Mouse (Mus musculus) hindbrain, embryonic 11.5 days (tissue): Measurements from ENCODE around the gene Surf6. TPM values are rescaled to one million over a fixed set of nuclear protein-coding genes. Genes with fewer than 3 reads are reported as not detected.

Source experiments
- ATAC-seq: fragments of 200-750 bp; cut with Nextera tagmentation; 2 replicates; pipeline ENCODE4 v1.8.0; 2017; ENCODE audit warnings: mild to moderate bottlenecking, moderate TSS enrichment, moderate library complexity; ENCODE audit not compliant: low FRiP score
- DNase-seq: peaks from one replicate; pipeline ENCODE4 v3.0.0-alpha.2; 2015; ENCODE audit warnings: low spot score
- H3K27ac ChIP-seq: fragments of 300-500 bp; sonication (generic); 2 replicates; pipeline ENCODE4 v1.5.1; 2014; ENCODE audit warnings: mild to moderate bottlenecking, low read depth, low read length
- H3K27me3 ChIP-seq: fragments of 300-500 bp; sonication (generic); 2 replicates; pipeline ENCODE4 v1.6.1; 2014; ENCODE audit warnings: mild to moderate bottlenecking, low read length, moderate library complexity, mixed read lengths; ENCODE audit not compliant: control insufficient read depth, insufficient read depth
- H3K36me3 ChIP-seq: fragments of 300-500 bp; sonication (generic); 2 replicates; pipeline ENCODE4 v1.6.1; 2014; ENCODE audit warnings: mild to moderate bottlenecking, low read length, moderate library complexity, mixed read lengths; ENCODE audit not compliant: control insufficient read depth, insufficient read depth
- H3K4me1 ChIP-seq: fragments of 300-500 bp; sonication (generic); replicated peaks from 2 replicates; pipeline ENCODE4 v1.6.1; 2014; ENCODE audit warnings: low read length, mixed read lengths; ENCODE audit not compliant: control insufficient read depth, insufficient read depth
- H3K4me2 ChIP-seq: fragments of 300-500 bp; sonication (generic); replicated peaks from 2 replicates; pipeline ENCODE4 v1.6.1; 2014; ENCODE audit warnings: mild to moderate bottlenecking, low read depth, low read length
- H3K4me3 ChIP-seq: fragments of 300-500 bp; sonication (generic); 2 replicates; pipeline ENCODE4 v1.5.1; 2014; ENCODE audit warnings: low read depth, low read length
- H3K9ac ChIP-seq: fragments of 300-500 bp; sonication (generic); 2 replicates; pipeline ENCODE4 v1.6.1; 2014; ENCODE audit warnings: low read depth, low read length
- H3K9me3 ChIP-seq: fragments of 300-500 bp; sonication (generic); 2 replicates; pipeline ENCODE4 v1.6.1; 2016; ENCODE audit warnings: low read length; ENCODE audit not compliant: control insufficient read depth
- WGBS: fragments of 180-500 bp; shearing (Covaris S2); extraction: QIAGEN DNeasy Blood & Tissue Kit; methylation state at CpG from one replicate; pipeline ENCODE4 v1.1.7; 2014; 5-methylcytosine and 5-hydroxymethylcytosine counted together
- polyA plus RNA-seq: library from polyadenylated mRNA; unstranded; fragments of >200 nt; fragmentation: Nextera tagmentation; extraction: Ambion mirVana; gene quantifications from 2 replicates; pipeline ENCODE4 v1.2.1, GENCODE M21; 2014

The Surf6 gene
- polyA plus RNA-seq, 1 experiment from 2014 or later = 18.4 TPM

DNA sequence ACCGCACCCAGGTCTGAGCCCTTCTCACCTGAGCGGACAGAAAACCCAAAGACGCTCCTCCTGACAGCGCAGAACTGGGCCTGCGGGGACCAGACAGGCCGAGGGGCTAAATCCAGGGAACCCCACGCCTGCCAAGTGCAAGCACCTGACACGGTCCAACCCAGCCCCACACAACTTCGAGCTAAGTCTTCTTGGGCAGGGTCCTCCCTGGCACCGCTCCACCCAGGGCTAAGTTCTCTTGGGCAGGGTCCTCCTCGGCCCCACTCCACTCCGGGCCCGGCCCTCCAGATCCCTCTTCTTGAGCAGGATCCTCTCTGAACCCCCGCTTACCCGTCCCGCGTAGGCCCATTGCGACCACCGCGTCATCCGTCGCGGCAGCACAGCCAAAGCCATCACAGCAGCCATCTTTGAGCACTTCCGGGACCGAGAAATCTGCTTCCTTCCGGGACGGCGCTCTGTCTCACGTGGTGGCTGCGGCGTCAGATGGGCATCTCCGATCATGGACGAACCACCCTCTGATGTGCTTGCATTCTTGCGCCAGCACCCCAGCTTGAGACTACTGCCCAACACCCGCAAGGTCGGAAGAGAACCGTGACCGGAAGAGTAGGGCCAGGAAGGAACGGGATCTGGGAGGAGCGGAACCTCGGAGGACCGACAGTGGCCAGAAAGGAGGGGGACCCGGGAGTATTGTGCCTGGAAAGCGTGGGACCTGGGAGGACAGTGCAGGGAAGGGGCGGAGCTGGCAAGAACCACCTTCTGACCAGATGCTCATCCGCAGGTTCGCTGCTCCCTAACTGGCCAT lies 13.4 kb upstream of the Surf6 start, which contains the start of the genes Surf2 and Surf1:
Gene Surf2, plus strand, starts transcription at position 441 of the 802 bp plus-strand sequence.
Gene Surf1, minus strand, starts transcription at position 604 of the 802 bp plus-strand sequence.
- DNase-seq = peak; percentile 84
- Histone ChIP-seq H3K9me3 (no peaks in the 10 kb centered on the region), H3K36me3 (peaks cover 27% of the 10 kb centered on the region), H3K4me3 (peak within 1 kb of the TSS; percentile 65), H3K4me2 (peak within 1 kb of the TSS; percentile 96), H3K9ac (peak within 1 kb of the TSS; percentile 62), H3K27ac (peak within 1 kb of the TSS; percentile 59), H3K4me1 (peaks cover 12% of the 10 kb centered on the region), H3K27me3 (no peaks in the 10 kb centered on the region)
- ATAC-seq = peak; percentile 76
- 3% methylated on average over 47 of the region's 47 CpGs for WGBS

DNA sequence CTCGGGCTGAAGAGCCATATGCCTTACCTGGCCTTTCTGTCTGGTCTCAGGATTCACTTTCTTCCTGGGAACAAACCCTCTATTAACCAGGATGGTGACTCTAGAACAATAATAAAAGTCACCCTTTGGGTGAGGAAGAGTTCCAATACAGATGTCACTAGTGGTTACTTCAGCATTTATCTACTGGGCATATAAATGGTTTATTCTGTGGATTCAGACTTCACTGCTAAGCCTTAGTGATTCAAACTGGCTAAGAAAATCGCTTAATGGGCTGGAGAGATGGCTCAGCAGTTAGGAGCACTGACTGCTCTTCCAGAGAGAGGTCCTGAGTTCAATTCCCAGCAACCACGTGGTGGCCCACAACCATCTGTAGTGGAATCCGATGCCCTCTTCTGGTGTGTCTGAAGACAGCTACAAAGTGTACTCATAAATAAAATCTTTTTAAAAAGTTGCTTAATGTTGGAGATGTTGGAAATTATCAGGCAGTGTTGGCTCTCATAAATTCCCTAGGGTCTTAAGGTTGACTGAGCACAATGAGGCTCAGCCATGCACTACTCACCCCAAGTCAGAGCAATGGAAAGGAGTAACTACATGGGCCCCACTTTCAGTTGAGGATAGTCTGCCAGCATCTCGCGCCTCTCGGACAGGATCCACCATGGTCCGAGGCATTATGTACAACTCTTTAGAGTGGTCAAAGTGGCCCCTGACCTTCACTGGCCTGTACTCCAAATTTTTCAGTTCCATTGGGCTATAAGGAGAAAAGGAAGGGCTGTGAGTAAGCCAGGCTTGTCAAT lies 11.7 kb upstream of the Surf6 start:
- no peaks in the 10 kb centered on the region for H3K9me3 ChIP-seq
- WGBS = 67% methylated on average over 8 of the region's 8 CpGs
- no peak overlapping the region for H3K9ac ChIP-seq
- H3K27me3 ChIP-seq = no peaks in the 10 kb centered on the region
- H3K4me1 ChIP-seq = peaks cover 12% of the 10 kb centered on the region
- no peak overlapping the region for H3K4me3 ChIP-seq
- no peak overlapping the region for H3K27ac ChIP-seq
- H3K36me3 ChIP-seq = peaks cover 16% of the 10 kb centered on the region
- ATAC-seq (no peak), DNase-seq (no peak)
- no peak overlapping the region for H3K4me2 ChIP-seq

DNA sequence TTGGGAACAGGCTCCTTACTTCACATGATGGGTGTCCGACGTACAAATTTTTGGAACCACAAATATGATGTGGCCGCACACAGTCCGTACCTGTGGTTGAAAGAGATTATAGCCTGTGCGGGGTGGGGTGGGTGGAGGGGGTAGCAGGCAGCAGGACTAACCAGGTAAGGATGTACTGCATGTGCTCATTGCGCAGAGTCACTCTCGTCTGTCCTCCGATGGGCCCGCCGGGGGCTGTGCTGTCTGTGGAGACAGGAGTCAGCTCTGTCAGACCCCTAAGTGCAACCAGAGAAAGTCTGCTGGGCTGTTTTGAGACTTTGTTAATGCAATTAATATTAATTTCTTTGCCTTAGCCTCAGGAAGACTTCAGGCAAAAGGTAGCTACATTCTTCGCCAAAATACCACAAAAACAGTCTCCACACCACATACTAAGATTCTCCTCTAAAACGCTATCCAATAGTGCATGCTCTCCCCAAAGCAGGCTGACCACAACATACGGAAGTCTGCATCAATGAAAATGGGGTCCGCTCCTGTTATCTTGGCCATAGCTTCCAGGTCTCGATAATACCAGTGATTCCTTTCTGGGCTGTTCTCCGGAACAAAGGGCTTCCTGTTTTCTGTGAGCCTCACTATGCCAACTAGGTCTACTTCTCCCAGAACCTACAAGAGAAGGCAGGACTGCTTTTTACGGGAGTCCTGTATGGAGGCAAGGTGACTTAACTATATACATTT lies 10.9 kb upstream of the Surf6 start:
- Histone ChIP-seq H3K9ac (no peak overlapping the region), H3K27ac (no peak overlapping the region), H3K4me2 (no peak overlapping the region), H3K4me1 (peaks cover 16% of the 10 kb centered on the region), H3K27me3 (no peaks in the 10 kb centered on the region), H3K9me3 (no peaks in the 10 kb centered on the region), H3K4me3 (no peak overlapping the region), H3K36me3 (peaks cover 12% of the 10 kb centered on the region)
- DNase-seq = no peak
- 87% methylated on average over 17 of the region's 17 CpGs for WGBS
- ATAC-seq = no peak

DNA sequence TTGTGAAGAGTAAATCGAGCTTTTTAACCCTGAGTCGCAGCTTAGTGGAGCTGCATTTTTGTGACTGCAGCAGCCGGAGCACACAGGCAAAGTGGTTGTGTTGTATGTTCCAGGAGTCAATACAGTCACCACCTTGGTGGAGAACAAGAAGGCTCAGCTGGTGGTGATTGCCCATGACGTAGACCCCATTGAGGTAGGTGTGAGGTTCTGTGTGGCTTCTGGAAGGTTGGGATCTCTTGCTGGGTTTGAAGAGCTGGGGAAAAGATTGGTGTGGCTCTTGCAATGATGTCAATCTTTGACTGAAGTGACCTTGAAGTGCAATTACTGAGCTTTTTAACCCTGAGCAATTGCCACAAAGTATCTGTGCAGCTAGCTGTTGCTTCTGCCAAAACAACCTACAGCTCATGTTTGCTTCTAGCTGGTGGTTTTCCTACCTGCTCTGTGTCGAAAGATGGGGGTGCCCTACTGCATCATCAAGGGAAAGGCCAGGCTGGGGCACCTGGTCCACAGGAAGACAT lies 9.6 kb upstream of the Surf6 start:
- H3K36me3 ChIP-seq = peaks cover 14% of the 10 kb centered on the region
- peak overlapping the region; percentile 92 for H3K9ac ChIP-seq
- 78% methylated on average over 5 of the region's 5 CpGs for WGBS
- peak overlapping the region; percentile 98 for H3K4me2 ChIP-seq
- no peak for ATAC-seq
- no peaks in the 10 kb centered on the region for H3K27me3 ChIP-seq
- H3K27ac ChIP-seq = no peak overlapping the region
- DNase-seq = no peak
- peak overlapping the region; percentile 89 for H3K4me3 ChIP-seq
- no peaks in the 10 kb centered on the region for H3K9me3 ChIP-seq
- H3K4me1 ChIP-seq = peaks cover 14% of the 10 kb centered on the region

DNA sequence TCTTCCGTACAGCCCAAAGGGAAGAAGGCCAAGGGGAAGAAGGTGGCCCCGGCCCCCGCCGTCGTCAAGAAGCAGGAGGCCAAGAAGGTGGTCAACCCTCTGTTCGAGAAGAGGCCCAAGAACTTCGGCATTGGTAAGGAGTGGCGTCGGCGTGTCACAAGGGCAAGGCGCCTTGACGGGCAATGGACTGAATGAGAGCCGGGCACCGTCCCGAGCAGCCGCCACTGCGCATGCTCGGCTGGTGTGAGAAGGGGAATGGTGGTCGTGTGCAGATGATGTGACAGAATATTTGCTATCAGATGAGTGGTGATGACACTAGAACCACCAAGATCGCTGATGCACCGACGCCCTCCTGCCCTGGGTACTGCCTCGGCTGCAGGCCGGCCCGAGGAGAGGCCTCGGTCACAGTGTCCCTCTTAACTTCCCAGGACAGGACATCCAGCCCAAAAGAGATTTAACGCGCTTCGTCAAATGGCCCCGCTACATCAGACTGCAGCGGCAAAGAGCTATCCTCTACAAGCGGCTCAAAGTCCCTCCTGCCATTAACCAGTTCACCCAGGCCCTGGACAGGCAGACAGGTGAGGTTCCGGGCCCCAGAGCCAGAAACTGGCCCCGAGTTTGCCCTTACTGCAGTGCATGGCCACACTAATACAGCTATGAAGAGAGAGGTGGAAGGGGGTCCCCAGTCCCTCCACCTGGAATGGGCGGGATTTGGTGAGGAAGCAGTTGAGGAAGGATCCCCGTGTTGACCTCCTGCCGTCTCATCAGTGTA lies 8.5 kb upstream of the Surf6 start:
- Histone ChIP-seq H3K4me1 (peaks cover 11% of the 10 kb centered on the region), H3K9me3 (no peaks in the 10 kb centered on the region), H3K4me2 (peak overlapping the region; percentile 98), H3K4me3 (peak overlapping the region; percentile 89), H3K27ac (peak overlapping the region; percentile 87), H3K27me3 (no peaks in the 10 kb centered on the region), H3K9ac (peak overlapping the region; percentile 92), H3K36me3 (peaks cover 14% of the 10 kb centered on the region)
- WGBS = 2% methylated on average over 37 of the region's 37 CpGs
- DNase-seq (peak; percentile 82), ATAC-seq (peak; percentile 51)

DNA sequence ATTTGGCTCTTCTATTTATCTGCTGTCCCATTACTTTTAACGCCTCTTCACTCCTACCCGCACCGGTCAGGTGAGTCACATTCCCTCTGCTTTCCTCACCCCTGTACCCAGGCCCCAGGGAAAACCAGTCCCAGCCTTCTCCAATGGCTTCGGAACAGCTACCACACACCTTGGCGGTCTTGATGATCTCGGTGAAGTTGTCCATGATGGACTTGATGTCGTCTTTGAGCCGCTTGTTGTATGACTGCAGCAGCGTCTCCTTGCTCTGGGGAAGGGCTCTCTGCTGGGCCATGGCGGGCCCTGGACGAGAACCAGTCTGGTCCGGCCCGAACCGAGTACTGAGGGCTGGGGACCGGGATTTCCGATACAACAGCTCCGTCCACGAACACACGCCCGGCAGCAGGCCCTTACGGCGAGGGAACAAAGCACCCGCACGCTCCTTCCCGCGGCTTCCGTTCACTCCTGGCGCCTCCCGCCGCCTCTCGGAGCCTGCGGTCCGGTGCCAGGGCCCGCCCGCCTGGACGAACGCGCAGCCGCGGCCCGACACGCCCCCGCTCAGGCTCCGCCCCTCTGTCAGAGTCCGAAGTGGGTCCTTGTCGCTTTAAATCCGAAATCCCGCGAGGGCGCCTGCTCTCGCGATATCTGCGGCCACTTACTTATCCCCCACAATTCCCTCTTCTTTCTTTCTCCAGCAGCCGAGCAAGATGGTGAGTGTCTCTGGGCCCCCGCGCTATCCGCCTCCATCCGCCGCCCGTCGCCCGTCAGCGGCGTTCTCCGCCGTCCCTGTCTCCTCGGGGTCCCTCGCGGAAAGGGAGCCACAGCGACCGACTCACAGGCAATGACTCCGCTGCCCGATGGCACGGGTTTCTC lies 7.7 kb upstream of the Surf6 start, which contains the start of the genes Med22 and Rpl7a:
Gene Med22, minus strand, starts transcription at position 554 of the 870 bp plus-strand sequence.
Gene Rpl7a, plus strand, starts transcription at position 641 of the 870 bp plus-strand sequence.
- Histone ChIP-seq H3K9ac (peak within 1 kb of the TSS; percentile 92), H3K27me3 (no peaks in the 10 kb centered on the region), H3K27ac (peak within 1 kb of the TSS; percentile 87), H3K4me1 (peaks cover 11% of the 10 kb centered on the region), H3K9me3 (no peaks in the 10 kb centered on the region), H3K4me2 (peak within 1 kb of the TSS; percentile 98), H3K36me3 (peaks cover 14% of the 10 kb centered on the region), H3K4me3 (peak within 1 kb of the TSS; percentile 89)
- ATAC-seq (peak; percentile 91), DNase-seq (peak; percentile 100)
- WGBS = under 1% methylated on average over 70 of the region's 74 CpGs

DNA sequence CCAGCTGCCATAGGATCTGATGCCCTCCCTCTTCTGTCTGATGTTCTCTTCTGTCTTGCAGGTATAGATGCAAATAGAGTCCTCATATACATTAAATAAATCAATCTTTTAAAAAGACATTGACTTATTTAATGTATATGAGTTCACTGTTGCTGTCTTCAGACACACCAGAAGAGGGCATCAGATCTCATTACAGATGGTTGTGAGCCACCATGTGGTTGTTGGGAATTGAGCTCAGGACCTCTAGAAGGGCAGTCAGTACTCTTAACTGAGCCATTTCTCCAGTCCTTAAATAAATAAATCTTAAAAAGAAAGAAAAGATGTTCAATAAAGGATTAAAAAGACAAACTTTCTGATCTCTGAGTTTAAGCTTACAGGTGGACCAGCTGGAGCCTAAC lies 6.7 kb upstream of the Surf6 start:
- Histone ChIP-seq H3K4me3 (peak overlapping the region; percentile 89), H3K4me2 (peak overlapping the region; percentile 52), H3K4me1 (peaks cover 11% of the 10 kb centered on the region), H3K9ac (peak overlapping the region; percentile 92), H3K27ac (no peak overlapping the region), H3K27me3 (no peaks in the 10 kb centered on the region), H3K36me3 (peaks cover 14% of the 10 kb centered on the region), H3K9me3 (no peaks in the 10 kb centered on the region)
- no peak for DNase-seq
- ATAC-seq = no peak
